Mouse (Mus musculus) brain, embryonic 18.5 days (tissue): ENCODE results near the gene Steap2.
"Not testable (repeated sequence)": the region's sequence is repeated elsewhere in the genome, so short reads cannot be mapped to it uniquely, and the experiment has no call there.

Source experiments
- DNase-seq: peaks from one replicate; pipeline ENCODE4 v3.0.0-alpha.2; 2012; ENCODE audit warnings: low read depth, low spot score

Steap2 gene

DNA sequence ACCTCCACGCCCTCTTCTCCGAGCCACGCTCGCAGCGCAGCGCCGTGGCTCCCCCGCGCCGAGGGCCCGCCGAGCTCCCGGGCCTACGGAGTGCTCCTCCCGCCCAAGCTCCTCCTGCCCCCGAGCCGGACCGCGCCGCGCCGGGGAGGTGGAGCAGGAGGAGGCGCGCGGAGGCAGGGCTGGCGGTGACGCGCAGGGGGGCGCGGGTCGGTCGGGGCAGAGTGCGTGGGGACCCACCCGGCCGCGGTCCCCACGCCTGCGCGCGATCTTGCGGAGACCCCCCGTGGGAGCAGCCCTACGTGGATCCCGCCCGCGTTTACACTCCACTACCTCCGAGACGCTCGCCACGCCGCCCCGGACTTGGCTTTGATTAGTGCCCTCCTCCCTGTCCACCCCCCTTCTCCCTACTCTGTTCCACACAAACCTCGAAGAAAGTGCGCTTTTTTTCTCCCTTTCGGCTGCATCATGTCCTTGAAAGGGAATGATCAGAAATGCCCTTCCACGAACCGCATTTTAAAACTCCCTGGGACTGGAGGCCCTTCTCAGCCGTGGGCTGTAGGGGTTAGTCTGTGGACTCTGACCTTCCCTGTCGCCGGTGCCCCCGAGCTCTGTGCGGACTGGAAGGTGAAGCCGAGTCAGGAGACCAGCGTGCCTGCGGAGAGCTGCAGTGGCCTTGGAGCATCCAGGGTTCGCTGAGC is at the start of gene Steap2:
Steap2 (minus strand) TSS at position 623 of the 698 bp plus-strand sequence.
- peak; percentile 8 for DNase-seq

- no peak for DNase-seq
Measured at GRCm38 (mm10) chr5:5734445-5734844, 40.1 kb upstream of the Steap2 start.

DNA sequence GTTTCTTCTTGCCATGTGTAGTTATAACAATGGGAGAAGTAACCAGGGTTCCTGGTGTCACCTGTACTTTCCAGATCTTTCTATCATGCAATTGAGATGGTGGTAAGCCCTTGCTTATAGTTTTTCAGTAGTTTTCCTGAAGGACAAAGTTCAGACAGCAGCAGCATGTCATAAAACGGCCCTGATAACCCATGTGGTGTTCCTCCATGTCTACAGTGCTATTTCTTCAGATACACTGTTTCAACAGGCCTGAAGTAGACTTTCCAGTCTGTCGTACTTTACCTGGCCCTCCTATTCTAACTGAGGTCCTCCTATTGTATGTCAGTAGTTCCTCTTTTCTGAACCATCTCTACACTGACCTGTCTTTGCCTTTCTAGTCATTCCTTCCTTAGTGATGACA is 38.5 kb upstream of the Steap2 start:
- DNase-seq, result no peak

DNA sequence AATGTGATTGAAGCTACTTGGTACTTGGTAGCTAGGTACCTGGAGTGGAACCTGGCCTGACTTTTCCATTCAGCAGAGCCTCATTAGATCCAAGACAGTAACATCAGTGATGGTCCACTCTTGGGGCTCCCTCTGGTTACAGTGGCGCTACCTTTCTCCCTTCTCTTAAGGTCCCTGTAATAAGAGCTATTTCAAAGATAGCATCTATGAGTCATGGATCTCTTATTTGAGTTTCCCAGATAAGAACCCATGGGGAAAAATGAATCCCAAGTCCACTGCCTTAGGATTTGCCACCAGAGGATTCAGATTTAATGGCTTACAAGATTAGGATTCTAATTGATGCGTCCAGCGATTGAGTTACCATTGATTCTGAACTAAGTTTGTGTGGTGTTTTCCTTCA is 37.8 kb upstream of the Steap2 start:
- DNase-seq, result no peak

DNA sequence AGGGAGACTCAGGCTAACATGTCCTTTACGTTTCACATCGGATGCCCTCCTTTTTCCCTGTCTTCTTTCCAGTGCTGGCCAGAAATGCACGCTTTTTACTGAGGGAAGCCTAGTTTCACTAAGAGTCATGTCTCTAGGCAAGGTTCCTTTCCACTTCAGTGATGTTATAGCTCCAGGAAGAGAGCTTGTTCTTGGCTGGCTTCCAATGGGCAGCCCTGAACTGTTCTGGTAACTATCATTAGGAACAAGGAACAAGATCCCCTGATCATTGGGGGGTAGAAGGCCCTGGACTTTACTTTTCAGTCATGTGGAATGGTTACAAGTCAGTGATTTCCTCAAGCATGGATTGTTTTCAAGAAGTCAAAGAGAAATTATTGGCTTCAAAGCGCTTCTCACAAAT is 35.5 kb upstream of the Steap2 start:
- DNase-seq, result no peak

GRCm38 (mm10) chr5:5722217-5722616 is 27.8 kb upstream of the Steap2 start:
- no peak for DNase-seq

DNA sequence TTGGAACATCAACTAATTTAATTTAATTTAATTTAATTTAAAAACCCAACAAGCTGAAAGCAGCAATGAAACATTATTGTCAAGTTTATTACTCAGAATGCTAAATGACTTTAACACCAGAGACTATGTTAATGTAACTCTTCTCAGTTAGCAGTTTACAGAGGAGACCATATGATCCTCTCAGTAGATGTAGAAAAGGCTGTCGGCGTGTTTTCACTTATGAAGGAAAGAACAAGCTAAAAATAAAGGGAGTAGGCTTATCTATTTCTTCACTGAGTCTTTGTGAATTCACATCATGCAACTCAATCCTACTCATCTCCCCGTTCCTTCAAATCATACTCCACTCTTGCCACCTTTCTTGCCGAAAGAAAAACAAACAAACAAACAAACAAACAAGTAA is 16.7 kb upstream of the Steap2 start:
- DNase-seq, result no peak

GRCm38 (mm10) chr5:5707341-5708278 is 13.2 kb upstream of the Steap2 start:
- no peak for DNase-seq

DNA sequence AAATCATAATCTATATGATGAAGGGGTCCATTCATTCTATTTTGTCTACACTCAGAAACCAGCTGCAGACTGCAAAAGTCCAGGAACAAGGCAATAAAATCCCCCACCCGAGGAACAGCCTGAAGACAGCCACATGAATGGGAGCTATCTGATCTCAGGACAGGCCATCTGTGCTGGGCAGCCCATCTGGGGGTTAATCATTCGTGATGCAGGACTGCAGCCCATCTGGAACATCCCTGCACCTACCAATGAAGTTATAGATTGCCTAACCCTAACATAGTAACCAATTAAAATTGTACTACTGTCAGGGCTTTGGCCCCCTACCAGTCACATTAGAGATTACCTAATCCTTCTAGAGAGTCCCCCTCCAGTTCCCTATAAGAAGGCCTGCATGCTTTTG is 10.6 kb upstream of the Steap2 start:
- DNase-seq, result no peak

GRCm38 (mm10) chr5:5700386-5700785 is 6.0 kb upstream of the Steap2 start:
- DNase-seq, result no peak

DNA sequence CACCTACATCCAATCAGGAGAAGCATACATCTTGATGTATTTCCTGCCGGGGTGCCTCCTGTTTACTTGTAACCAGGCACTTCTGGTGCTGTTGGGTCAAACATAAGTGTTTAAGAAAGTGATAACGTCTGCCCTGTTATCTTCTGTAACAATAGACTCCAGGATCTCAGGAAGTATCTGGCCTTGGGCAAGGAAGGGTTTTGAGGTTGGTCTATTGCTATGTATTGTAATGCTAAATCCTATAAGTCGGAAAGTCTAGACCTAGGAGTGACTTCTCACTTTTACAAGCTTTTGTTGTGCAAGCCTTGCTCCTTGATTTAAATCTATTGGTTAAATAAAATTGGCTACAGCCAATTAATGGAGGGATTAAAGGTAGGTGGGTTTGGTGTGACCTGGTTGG is 4.5 kb upstream of the Steap2 start:
- DNase-seq, result no peak

DNA sequence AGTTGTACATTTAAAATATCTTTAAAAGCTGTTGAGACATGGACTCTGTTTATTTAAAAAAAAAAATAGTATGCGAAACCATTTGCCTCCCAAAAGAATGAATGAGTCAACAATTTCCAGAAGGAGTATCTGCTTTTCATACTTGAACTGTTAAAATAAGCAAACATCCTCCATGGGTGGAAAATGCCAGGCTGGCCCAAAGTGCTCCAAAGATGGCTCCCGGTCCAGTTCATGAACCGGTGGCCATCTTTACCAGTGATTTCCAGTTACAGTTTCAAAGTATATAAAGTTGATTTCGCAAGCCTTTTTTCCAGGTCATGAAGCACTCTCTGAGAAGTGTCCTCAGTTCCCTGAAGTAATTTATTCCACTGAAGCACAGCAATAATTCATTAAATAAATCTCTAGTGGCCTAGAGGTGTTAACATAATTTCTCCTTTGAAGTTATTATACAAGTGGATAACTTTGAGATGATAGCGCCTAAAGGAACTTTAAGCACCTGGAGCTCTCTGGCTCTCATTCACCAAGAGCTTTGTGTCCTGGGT is 1.1 kb upstream of the Steap2 start:
- DNase-seq, result no peak

GRCm38 (mm10) chr5:5693541-5693955 is 830 bp downstream of the Steap2 start:
- DNase-seq, result no peak

DNA sequence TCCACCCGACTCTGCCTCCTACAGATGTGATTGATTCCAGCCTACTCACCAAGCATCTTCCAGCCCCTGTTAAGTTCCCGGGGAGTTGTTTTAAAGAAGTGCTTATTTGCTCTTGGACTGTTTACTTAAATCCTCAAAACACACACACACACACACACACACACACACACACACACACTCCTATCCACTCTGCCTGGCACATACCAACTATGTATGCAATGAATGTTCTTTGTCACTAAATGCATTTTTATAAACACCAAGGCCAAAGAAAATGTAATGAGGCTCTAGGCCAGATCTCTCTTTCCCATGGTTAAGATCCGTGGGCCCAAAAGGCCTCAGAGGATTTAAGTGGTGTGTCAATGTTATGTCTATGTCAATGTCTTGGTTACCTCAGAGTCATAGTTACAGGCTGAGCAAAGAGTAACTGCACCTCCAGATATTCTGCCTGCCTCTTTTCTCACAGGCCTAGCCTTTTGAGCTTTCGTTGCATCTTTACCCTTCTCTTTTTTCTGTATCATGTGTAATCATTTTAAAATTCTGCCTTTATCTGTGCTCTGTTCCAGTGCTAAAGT is 2.1 kb downstream of the Steap2 start:
- DNase-seq, result no peak

- no peak for DNase-seq
Measured at GRCm38 (mm10) chr5:5688945-5689540, 5.3 kb downstream of the Steap2 start.

- no peak for DNase-seq
Measured at GRCm38 (mm10) chr5:5688228-5688627, 6.2 kb downstream of the Steap2 start.

DNA sequence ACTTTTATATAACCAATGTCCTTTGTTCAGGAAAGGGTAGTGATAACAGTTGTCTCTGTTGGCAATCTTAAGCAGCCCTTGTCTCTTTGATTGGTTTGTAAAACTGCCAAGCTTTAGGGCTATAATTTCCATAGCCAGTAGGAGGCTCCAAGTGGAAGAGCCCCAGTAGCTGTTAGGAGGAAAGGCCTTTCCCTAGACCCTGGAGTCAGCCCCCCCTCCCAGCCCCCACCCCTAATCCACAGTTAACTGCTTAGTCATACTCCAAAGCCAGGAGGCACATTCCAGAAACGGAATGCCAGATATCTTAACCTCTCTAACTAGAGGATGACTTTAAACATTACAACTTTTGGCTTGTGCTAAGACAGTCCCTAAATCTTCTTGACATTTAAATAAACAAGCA is 7.4 kb downstream of the Steap2 start:
- DNase-seq, result no peak

GRCm38 (mm10) chr5:5684946-5685345 is 9.4 kb downstream of the Steap2 start:
- not testable (repeated sequence) for DNase-seq

DNA sequence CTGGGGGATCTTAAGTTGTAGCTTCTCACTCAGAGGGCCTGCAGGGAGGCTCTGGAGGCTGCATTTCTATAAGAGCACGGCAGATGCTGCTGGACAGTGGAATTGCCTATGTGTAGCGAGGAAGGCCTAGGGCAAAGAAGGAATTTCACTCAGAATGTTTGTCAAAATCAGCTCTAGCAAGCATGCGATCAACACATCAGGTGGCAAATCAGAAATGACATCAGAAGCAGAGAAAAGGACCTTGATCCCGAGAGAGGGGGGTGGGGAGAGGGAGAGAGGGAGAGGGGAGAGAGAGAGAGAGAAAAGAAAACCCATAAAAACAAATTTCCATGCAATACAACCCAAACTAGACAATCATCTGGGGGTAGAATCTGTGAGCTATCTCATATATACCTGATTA is 11.1 kb downstream of the Steap2 start:
- DNase-seq, result no peak

DNA sequence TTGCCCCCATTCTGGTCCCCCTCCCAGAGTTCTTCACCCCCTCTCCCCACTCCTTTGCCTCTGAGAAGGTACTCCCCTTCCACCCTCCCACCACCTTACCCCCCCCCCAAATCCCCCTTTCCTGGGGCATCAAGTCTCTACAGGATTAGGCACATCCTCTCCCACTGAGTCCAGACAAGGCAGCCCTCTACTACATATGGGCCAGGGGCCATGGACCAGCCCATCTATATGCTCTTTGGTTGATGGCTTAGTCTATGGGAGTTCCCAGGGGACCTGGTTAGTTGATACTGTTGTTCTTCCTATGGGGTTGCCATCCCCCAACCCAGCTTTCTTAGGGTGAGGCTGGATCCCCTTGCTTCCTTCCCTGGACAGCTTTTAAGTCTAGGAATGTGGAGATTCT is 14.9 kb downstream of the Steap2 start:
- no peak for DNase-seq

DNA sequence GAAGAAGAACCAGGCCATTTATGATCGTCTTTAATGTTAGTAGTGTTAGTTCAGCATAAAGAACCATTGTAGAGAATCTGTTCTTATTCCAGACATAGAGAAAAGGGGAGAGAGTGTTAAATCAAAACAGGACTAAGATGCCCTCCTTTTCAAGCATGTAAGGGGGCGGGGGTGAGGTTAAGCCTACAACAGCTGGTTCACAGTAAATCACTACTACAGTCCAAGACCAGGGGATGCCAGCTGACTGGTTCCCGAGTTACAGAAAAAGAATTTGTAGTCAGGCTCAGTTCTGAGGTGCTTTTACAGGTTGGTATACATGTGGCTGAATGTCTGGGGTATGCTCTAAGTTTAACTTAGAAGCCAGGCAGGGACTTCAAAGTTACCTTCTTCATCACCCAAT is 18.3 kb downstream of the Steap2 start:
- DNase-seq, result no peak

GRCm38 (mm10) chr5:5668920-5669319 is 25.5 kb downstream of the Steap2 start:
- DNase-seq, result no peak
